Comparison of ENCODE assay signal across 19 mouse cellular contexts in the genomic region with DNA sequence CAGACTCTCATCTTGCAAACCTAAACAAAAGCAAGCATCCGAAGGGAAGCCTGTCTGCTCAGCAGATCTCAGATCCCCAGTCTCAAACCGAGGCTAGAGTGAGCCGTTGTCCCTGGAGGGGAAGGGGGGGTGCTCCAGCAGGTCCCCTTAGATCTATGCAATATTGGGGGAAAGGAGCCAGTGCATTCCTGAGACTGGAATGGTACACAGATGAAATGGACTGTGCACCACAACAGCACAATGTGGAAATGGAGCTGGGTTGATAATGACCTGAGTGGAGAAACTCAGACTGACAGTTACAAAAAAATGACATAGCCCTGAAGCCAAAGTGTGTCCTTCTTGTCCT.
DNase-seq lines count a peak whose midpoint lies in the region; ATAC-seq lines count a peak whose summit lies in the region.
"Had no signal": no experiment of that assay in that cellular context is flagged by ENCODE, and none has a peak within 500 bp of the region (broad histone marks: within the 10 kb centered on the region; RNA-seq: fewer than 3 reads in every experiment).

No protein-coding gene starts in this region.

- no peak for DNase-seq in forebrain, embryonic 14.5 days (ENCODE audit: low spot score)
- no peak for DNase-seq in forebrain, embryonic 11.5 days (ENCODE audit: low spot score)
- peak; percentile 47 for DNase-seq in midbrain, embryonic 14.5 days
- no peak for DNase-seq in midbrain, embryonic 10.5 days (ENCODE audit: low spot score)
- DNase-seq in lung, postnatal 25 days (ENCODE audit: low spot score), result no peak
- DNase-seq: embryo, embryonic 11 days; heart, postnatal 10 days; kidney, adult 8-10 months; kidney, postnatal 25 days; liver; thymus, postnatal 14 days had no signal

- H3K4me1 ChIP-seq in forebrain, embryonic 14.5 days (ENCODE audit: control insufficient read depth, insufficient read depth, low read length), result peaks cover 7% of the 10 kb centered on the region
- no peaks in the 10 kb centered on the region; the same call in 1 of the 2 replicates for H3K4me1 ChIP-seq in forebrain, embryonic 11.5 days (replicated peaks; ENCODE audit: control insufficient read depth, insufficient read depth, low read length)
- H3K4me1 ChIP-seq in midbrain, embryonic 14.5 days (ENCODE audit: control insufficient read depth, insufficient read depth, low read length), result peaks cover 5% of the 10 kb centered on the region
- H3K4me1 ChIP-seq in midbrain, embryonic 10.5 days, result peaks cover 12% of the 10 kb centered on the region
- peaks cover 10% of the 10 kb centered on the region for H3K4me1 ChIP-seq in midbrain, embryonic 16.5 days (ENCODE audit: control insufficient read depth, insufficient read depth, low read length)
- H3K4me1 ChIP-seq in kidney, embryonic 14.5 days (ENCODE audit: control insufficient read depth, insufficient read depth, low read length), result no peaks in the 10 kb centered on the region

- no peak overlapping the region for H3K9ac ChIP-seq in forebrain, embryonic 14.5 days (ENCODE audit: low read length)
- no peak overlapping the region for H3K9ac ChIP-seq in forebrain, embryonic 11.5 days (ENCODE audit: low read length)
- no peak overlapping the region for H3K9ac ChIP-seq in midbrain, embryonic 14.5 days (replicated peaks; ENCODE audit: low read length)
- 0 out of 2 replicates have a peak overlapping the region, but pooled peaks have one; percentile 0 for H3K9ac ChIP-seq in midbrain, embryonic 16.5 days (ENCODE audit: low read depth, low read length)
- no peak overlapping the region for H3K9ac ChIP-seq in kidney, embryonic 14.5 days (ENCODE audit: low read depth, low read length)
- H3K9ac ChIP-seq: embryonic facial prominence, embryonic 15.5 days had no signal

- no peak overlapping the region for H3K4me3 ChIP-seq in forebrain, embryonic 14.5 days (ENCODE audit: low read depth, low read length)
- no peak overlapping the region for H3K4me3 ChIP-seq in forebrain, embryonic 11.5 days (ENCODE audit: low read depth, low read length)
- no peak overlapping the region for H3K4me3 ChIP-seq in midbrain, embryonic 14.5 days (replicated peaks; ENCODE audit: low read depth, low read length)
- no peak overlapping the region for H3K4me3 ChIP-seq in midbrain, embryonic 10.5 days
- H3K4me3 ChIP-seq in midbrain, embryonic 16.5 days (ENCODE audit: low read depth, low read length), result no peak overlapping the region
- H3K4me3 ChIP-seq in kidney, embryonic 14.5 days (ENCODE audit: low read length), result no peak overlapping the region
- H3K4me3 ChIP-seq: embryonic facial prominence, embryonic 15.5 days; left cerebral cortex, adult 2 months had no signal

- no peaks in the 10 kb centered on the region for H3K36me3 ChIP-seq in forebrain, embryonic 14.5 days (ENCODE audit: control insufficient read depth, insufficient read depth, low read length)
- no peaks in the 10 kb centered on the region for H3K36me3 ChIP-seq in forebrain, embryonic 11.5 days (ENCODE audit: control insufficient read depth, insufficient read depth, low read length)
- no peaks in the 10 kb centered on the region for H3K36me3 ChIP-seq in midbrain, embryonic 14.5 days (ENCODE audit: control insufficient read depth, insufficient read depth, low read length)
- no peaks in the 10 kb centered on the region for H3K36me3 ChIP-seq in midbrain, embryonic 10.5 days
- H3K36me3 ChIP-seq in midbrain, embryonic 16.5 days (ENCODE audit: control insufficient read depth, insufficient read depth, low read length), result no peaks in the 10 kb centered on the region
- H3K36me3 ChIP-seq in kidney, embryonic 14.5 days (ENCODE audit: control insufficient read depth, insufficient read depth, low read length), result no peaks in the 10 kb centered on the region
- H3K36me3 ChIP-seq: embryonic facial prominence, embryonic 15.5 days had no signal

- H3K27me3 ChIP-seq in forebrain, embryonic 14.5 days (replicated peaks; ENCODE audit: control insufficient read depth, insufficient read depth, low read length), result no peaks in the 10 kb centered on the region
- H3K27me3 ChIP-seq in forebrain, embryonic 11.5 days (ENCODE audit: control insufficient read depth, insufficient read depth, low read length), result no peaks in the 10 kb centered on the region
- no peaks in the 10 kb centered on the region for H3K27me3 ChIP-seq in midbrain, embryonic 14.5 days (ENCODE audit: control insufficient read depth, insufficient read depth, low read length)
- H3K27me3 ChIP-seq in midbrain, embryonic 10.5 days (ENCODE audit: low read depth, poor library complexity, severe bottlenecking), result no peaks in the 10 kb centered on the region
- H3K27me3 ChIP-seq in midbrain, embryonic 16.5 days (ENCODE audit: control insufficient read depth, insufficient read depth, low read depth, low read length), result no peaks in the 10 kb centered on the region
- H3K27me3 ChIP-seq in kidney, embryonic 14.5 days (ENCODE audit: control insufficient read depth, insufficient read depth, low read length), result no peaks in the 10 kb centered on the region
- H3K27me3 ChIP-seq: embryonic facial prominence, embryonic 15.5 days had no signal

- no peak overlapping the region for H3K27ac ChIP-seq in forebrain, embryonic 14.5 days (ENCODE audit: low read depth, low read length)
- H3K27ac ChIP-seq in forebrain, embryonic 11.5 days (ENCODE audit: low read depth, low read length), result no peak overlapping the region
- H3K27ac ChIP-seq in midbrain, embryonic 14.5 days (replicated peaks; ENCODE audit: low read depth, low read length), result peak overlapping the region; percentile 21; the same call in 1 of the 2 replicates
- H3K27ac ChIP-seq in midbrain, embryonic 10.5 days (replicated peaks), result no peak overlapping the region
- H3K27ac ChIP-seq in midbrain, embryonic 16.5 days (ENCODE audit: low read length), result no peak overlapping the region
- H3K27ac ChIP-seq in kidney, embryonic 14.5 days (ENCODE audit: low read depth, low read length), result no peak overlapping the region
- H3K27ac ChIP-seq: embryonic facial prominence, embryonic 15.5 days; left cerebral cortex, adult 2 months had no signal

- no peaks in the 10 kb centered on the region for H3K9me3 ChIP-seq in forebrain, embryonic 14.5 days (replicated peaks; ENCODE audit: control insufficient read depth, low read length)
- H3K9me3 ChIP-seq in forebrain, embryonic 11.5 days (ENCODE audit: control insufficient read depth, low read length), result no peaks in the 10 kb centered on the region
- no peaks in the 10 kb centered on the region for H3K9me3 ChIP-seq in midbrain, embryonic 14.5 days (ENCODE audit: control insufficient read depth, low read length)
- no peaks in the 10 kb centered on the region for H3K9me3 ChIP-seq in midbrain, embryonic 10.5 days (replicated peaks)
- no peaks in the 10 kb centered on the region for H3K9me3 ChIP-seq in midbrain, embryonic 16.5 days (replicated peaks; ENCODE audit: control insufficient read depth, low read length, poor library complexity, severe bottlenecking)
- no peaks in the 10 kb centered on the region for H3K9me3 ChIP-seq in kidney, embryonic 14.5 days (ENCODE audit: control insufficient read depth, low read length)
- H3K9me3 ChIP-seq: embryonic facial prominence, embryonic 15.5 days had no signal

- peak; percentile 37; the same call in 1 of the 2 replicates for ATAC-seq in forebrain, embryonic 14.5 days
- ATAC-seq in forebrain, embryonic 11.5 days (replicated peaks; ENCODE audit: low FRiP score), result no peak
- ATAC-seq in midbrain, embryonic 14.5 days (ENCODE audit: low FRiP score, low TSS enrichment), result no peak
- ATAC-seq in midbrain, embryonic 16.5 days, result peak; percentile 52; the same call in 1 of the 2 replicates
- ATAC-seq in kidney, embryonic 14.5 days (ENCODE audit: low FRiP score, low TSS enrichment), result no peak
- ATAC-seq: CD4-positive, CD25-positive, alpha-beta regulatory T cell, adult 4 months; inflammation-experienced regulatory T-cells, adult 6 months; lung, postnatal 0 days had no signal

- H3K4me2 ChIP-seq in forebrain, embryonic 14.5 days (ENCODE audit: low read length), result no peak overlapping the region
- no peak overlapping the region for H3K4me2 ChIP-seq in forebrain, embryonic 11.5 days (ENCODE audit: low read depth, low read length, severe bottlenecking)
- peak overlapping the region; percentile 5; the same call in 1 of the 2 replicates for H3K4me2 ChIP-seq in midbrain, embryonic 14.5 days (ENCODE audit: low read length)
- H3K4me2 ChIP-seq in midbrain, embryonic 16.5 days (ENCODE audit: low read length), result peak overlapping the region; percentile 21
- H3K4me2 ChIP-seq in kidney, embryonic 14.5 days (replicated peaks; ENCODE audit: low read depth, low read length), result no peak overlapping the region
- H3K4me2 ChIP-seq: embryonic facial prominence, embryonic 15.5 days; heart, embryonic 11.5 days had no signal

- WGBS in forebrain, embryonic 14.5 days, result 38% methylated on average over 3 of the region's 3 CpGs
- 64% methylated on average over 3 of the region's 3 CpGs for WGBS in forebrain, embryonic 11.5 days
- WGBS in midbrain, embryonic 14.5 days, result 21% methylated on average over 3 of the region's 3 CpGs
- 48% methylated on average over 3 of the region's 3 CpGs for WGBS in midbrain, embryonic 10.5 days
- 24% methylated on average over 3 of the region's 3 CpGs for WGBS in midbrain, embryonic 16.5 days
- 61% methylated on average over 3 of the region's 3 CpGs for WGBS in kidney, embryonic 14.5 days

Comparison
In these comparisons a context has a peak if more than half of its experiments do, and no peak if none do; other contexts are left out.
1. ATAC-seq: peak in forebrain, embryonic 14.5 days (single experiment) and midbrain, embryonic 16.5 days (single experiment); none in forebrain, embryonic 11.5 days (single experiment), midbrain, embryonic 14.5 days (single experiment) and kidney, embryonic 14.5 days (single experiment).
2. H3K4me2 ChIP-seq: peak in midbrain, embryonic 14.5 days (single experiment) and midbrain, embryonic 16.5 days (single experiment); none in forebrain, embryonic 14.5 days (single experiment), forebrain, embryonic 11.5 days (single experiment) and kidney, embryonic 14.5 days (single experiment).